8 mouse cellular contexts compared by ENCODE assay signal in genomic region chr3:104758406-104758805, GRCm38 (mm10). TPM values are rescaled to one million over a fixed set of nuclear protein-coding genes. Genes with fewer than 3 reads are reported as not detected.
DNase-seq lines count a peak whose midpoint lies in the region; ATAC-seq and TF ChIP-seq lines count a peak whose summit lies in the region.

No protein-coding gene starts in this region.

- peak; percentile 94 for TF ChIP-seq CTCF in brain, embryonic 14.5 days (IDR thresholded peaks at IDR 0.05; ENCODE audit: borderline replicate concordance, extremely low read depth, insufficient read depth, insufficient read length)
- TF ChIP-seq CTCF in liver, embryonic 14.5 days (IDR thresholded peaks at IDR 0.05; ENCODE audit: low read depth) = peak; percentile 94
- TF ChIP-seq CTCF in testis, adult 2 months (IDR thresholded peaks at IDR 0.05; ENCODE audit: control insufficient read depth, insufficient read depth, insufficient replicate concordance, low read depth, low read length) = peak; percentile 92

- peak; percentile 53 for ATAC-seq in erythroblast, adult 5-6 weeks (replicated peaks; ENCODE audit: low FRiP score, poor library complexity, severe bottlenecking)
- peak; percentile 69; the same call in 1 of the 2 replicates for ATAC-seq in heart, embryonic 12.5 days (ENCODE audit: insufficient number of reproducible peaks, low FRiP score)
- peak; percentile 81 for ATAC-seq in kidney, embryonic 15.5 days (replicated peaks; ENCODE audit: low FRiP score)
- peak; percentile 55 for ATAC-seq in liver, embryonic 14.5 days (ENCODE audit: insufficient read depth)
- peak; percentile 87 for ATAC-seq in neural tube, embryonic 12.5 days (ENCODE audit: low FRiP score, low read depth)

- WGBS in heart, embryonic 12.5 days = 1% methylated on average over 27 of the region's 27 CpGs
- 1% methylated on average over 27 of the region's 27 CpGs for WGBS in kidney, embryonic 15.5 days
- 1% methylated on average over 27 of the region's 27 CpGs for WGBS in liver, embryonic 14.5 days (ENCODE audit: insufficient replicate concordance)
- WGBS in neural tube, embryonic 12.5 days = 2% methylated on average over 27 of the region's 27 CpGs

- H3K4me3 ChIP-seq in heart, embryonic 12.5 days = peak overlapping the region; percentile 47
- peak overlapping the region; percentile 44 for H3K4me3 ChIP-seq in kidney, embryonic 15.5 days (replicated peaks)
- peak overlapping the region; percentile 31 to 43 for H3K4me3 ChIP-seq in liver, embryonic 14.5 days (ENCODE audit: insufficient read depth in 1 of 2, low read depth in 2 of 2, low read length in 2 of 2)
- H3K4me3 ChIP-seq in neural tube, embryonic 12.5 days = peak overlapping the region; percentile 31
- H3K4me3 ChIP-seq in testis, adult 2 months (ENCODE audit: control insufficient read depth, low read depth, low read length) = peak overlapping the region; percentile 18; the same call in 1 of the 2 replicates

- TF ChIP-seq EP300 in liver, embryonic 14.5 days (IDR thresholded peaks at IDR 0.05; ENCODE audit: low read depth) = no peak

- H3K27me3 ChIP-seq in heart, embryonic 12.5 days (replicated peaks) = 0 out of 2 replicates have a peak, but pooled peaks cover 6% of the 10 kb centered on the region
- peaks cover 18% of the 10 kb centered on the region for H3K27me3 ChIP-seq in kidney, embryonic 15.5 days
- H3K27me3 ChIP-seq in liver, embryonic 14.5 days (ENCODE audit: control insufficient read depth, insufficient read depth, low read length) = peaks cover 6% of the 10 kb centered on the region
- H3K27me3 ChIP-seq in neural tube, embryonic 12.5 days (replicated peaks) = peaks cover 7% of the 10 kb centered on the region; the same call in 1 of the 2 replicates
- no peaks in the 10 kb centered on the region for H3K27me3 ChIP-seq in testis, adult 2 months (ENCODE audit: control insufficient read depth, insufficient read depth, low read length)

- H3K9me3 ChIP-seq in heart, embryonic 12.5 days (replicated peaks) = 0 out of 2 replicates have a peak, but pooled peaks cover 2% of the 10 kb centered on the region
- H3K9me3 ChIP-seq in kidney, embryonic 15.5 days (replicated peaks) = no peaks in the 10 kb centered on the region
- H3K9me3 ChIP-seq in liver, embryonic 14.5 days (ENCODE audit: control insufficient read depth, low read length) = no peaks in the 10 kb centered on the region
- H3K9me3 ChIP-seq in neural tube, embryonic 12.5 days = no peaks in the 10 kb centered on the region

- no peaks in the 10 kb centered on the region for H3K36me3 ChIP-seq in heart, embryonic 12.5 days
- no peaks in the 10 kb centered on the region for H3K36me3 ChIP-seq in kidney, embryonic 15.5 days
- H3K36me3 ChIP-seq in liver, embryonic 14.5 days (replicated peaks; ENCODE audit: control insufficient read depth, insufficient read depth, low read depth) = no peaks in the 10 kb centered on the region
- H3K36me3 ChIP-seq in neural tube, embryonic 12.5 days = no peaks in the 10 kb centered on the region
- no peaks in the 10 kb centered on the region for H3K36me3 ChIP-seq in testis, adult 2 months (ENCODE audit: control insufficient read depth, insufficient read depth, low read length)

- peak; percentile 85 for DNase-seq in CD4-positive, CD25-positive, alpha-beta regulatory T cell, adult 2 months (ENCODE audit: low read depth, low spot score)
- peak; percentile 85 for DNase-seq in brain, embryonic 14.5 days (ENCODE audit: low read depth)
- DNase-seq in liver, embryonic 14.5 days (ENCODE audit: low read depth in 3 of 3, low spot score in 3 of 3) = peak; percentile 22 to 39 (median 34)

- no peak overlapping the region for H3K27ac ChIP-seq in heart, embryonic 12.5 days (ENCODE audit: poor library complexity, severe bottlenecking)
- no peak overlapping the region for H3K27ac ChIP-seq in kidney, embryonic 15.5 days
- H3K27ac ChIP-seq in liver, embryonic 14.5 days = no peak overlapping the region
- no peak overlapping the region for H3K27ac ChIP-seq in neural tube, embryonic 12.5 days
- no peak overlapping the region for H3K27ac ChIP-seq in testis, adult 2 months (ENCODE audit: control insufficient read depth, insufficient read depth, low read depth, low read length)

- peak overlapping the region; percentile 78 for H3K4me2 ChIP-seq in heart, embryonic 12.5 days
- H3K4me2 ChIP-seq in kidney, embryonic 15.5 days = peak overlapping the region; percentile 80
- H3K4me2 ChIP-seq in liver, embryonic 14.5 days (ENCODE audit: low read depth) = peak overlapping the region; percentile 69
- H3K4me2 ChIP-seq in neural tube, embryonic 12.5 days (replicated peaks) = peak overlapping the region; percentile 66

- peak overlapping the region; percentile 67 for H3K9ac ChIP-seq in heart, embryonic 12.5 days
- H3K9ac ChIP-seq in kidney, embryonic 15.5 days = peak overlapping the region; percentile 44; the same call in 1 of the 2 replicates
- peak overlapping the region; percentile 32; the same call in 1 of the 2 replicates for H3K9ac ChIP-seq in liver, embryonic 14.5 days (replicated peaks)
- H3K9ac ChIP-seq in neural tube, embryonic 12.5 days = peak overlapping the region; percentile 55

- peak; percentile 10; the same call in 1 of the 2 replicates for TF ChIP-seq POLR2A in brain, embryonic 14.5 days (IDR thresholded peaks at IDR 0.05; ENCODE audit: borderline replicate concordance, extremely low read depth, insufficient read depth, insufficient read length, poor library complexity, severe bottlenecking)
- TF ChIP-seq POLR2A in testis, adult 2 months (IDR thresholded peaks at IDR 0.05; ENCODE audit: control insufficient read depth, low read depth, low read length) = no peak

- peaks cover 15% of the 10 kb centered on the region; the same call in 1 of the 2 replicates for H3K4me1 ChIP-seq in heart, embryonic 12.5 days (replicated peaks)
- H3K4me1 ChIP-seq in kidney, embryonic 15.5 days = peaks cover 11% of the 10 kb centered on the region; the same call in 1 of the 2 replicates
- peaks cover 18 to 25% of the 10 kb centered on the region in 2 experiments for H3K4me1 ChIP-seq in liver, embryonic 14.5 days (replicated peaks; ENCODE audit: control insufficient read depth in 2 of 2, insufficient read depth in 2 of 2, low read length in 1 of 2)
- H3K4me1 ChIP-seq in neural tube, embryonic 12.5 days = peaks cover 6% of the 10 kb centered on the region; the same call in 1 of the 2 replicates
- no peaks in the 10 kb centered on the region for H3K4me1 ChIP-seq in testis, adult 2 months (ENCODE audit: control insufficient read depth, insufficient read depth, low read length)

RNA-seq across cellular contexts. Expression of gene Ppm1j, which starts 22.4 kb away (rescaled TPM):
- polyA plus RNA-seq in brain, embryonic 14.5 days (2012; rRNA removed) = 1.2 and 2.1 TPM in 2 replicates
- total RNA-seq in erythroblast, adult 5-6 weeks (2015; ENCODE audit: low replicate concordance) = not detected in 2 replicates
- total RNA-seq in erythroblast, adult 5-6 weeks (2017; ENCODE audit: low replicate concordance) = not detected in 2 replicates
- polyA plus RNA-seq in heart, embryonic 12.5 days (2016; fragmentation: Nextera tagmentation; extraction: Ambion mirVana) = 39.2 and 39.3 TPM in 2 replicates
- 6.5 and 6.9 TPM in 2 replicates for polyA plus RNA-seq in kidney, embryonic 15.5 days (2015; fragmentation: Nextera tagmentation; extraction: Ambion mirVana)
- 0.17 and 0.28 TPM in 2 replicates for polyA plus RNA-seq in liver, embryonic 14.5 days (2012; rRNA removed)
- not detected in 2 replicates for polyA plus RNA-seq in liver, embryonic 14.5 days (2014; fragmentation: Nextera tagmentation; extraction: Ambion mirVana)
- polyA plus RNA-seq in neural tube, embryonic 12.5 days (2016; fragmentation: Nextera tagmentation; extraction: Ambion mirVana) = 1.2 and 1.5 TPM in 2 replicates
- polyA plus RNA-seq in testis, adult 2 months (2012; rRNA removed) = 178 and 205 TPM in 2 replicates

RNA-seq across cellular contexts. Expression of gene Fam19a3, which starts 23.2 kb away (rescaled TPM):
- polyA plus RNA-seq in brain, embryonic 14.5 days (2012; rRNA removed) = 0.12 and 0.26 TPM in 2 replicates
- total RNA-seq in erythroblast, adult 5-6 weeks (2015; ENCODE audit: low replicate concordance) = not detected in 2 replicates
- not detected in 2 replicates for total RNA-seq in erythroblast, adult 5-6 weeks (2017; ENCODE audit: low replicate concordance)
- 1.3 and 1.6 TPM in 2 replicates for polyA plus RNA-seq in heart, embryonic 12.5 days (2016; fragmentation: Nextera tagmentation; extraction: Ambion mirVana)
- 0.06 and 0.10 TPM in 2 replicates for polyA plus RNA-seq in kidney, embryonic 15.5 days (2015; fragmentation: Nextera tagmentation; extraction: Ambion mirVana)
- 0.01 TPM in 1 of 2 replicates, not detected in the other for polyA plus RNA-seq in liver, embryonic 14.5 days (2012; rRNA removed)
- polyA plus RNA-seq in liver, embryonic 14.5 days (2014; fragmentation: Nextera tagmentation; extraction: Ambion mirVana) = not detected in 2 replicates
- not detected in 2 replicates for polyA plus RNA-seq in neural tube, embryonic 12.5 days (2016; fragmentation: Nextera tagmentation; extraction: Ambion mirVana)
- 9.1 and 12.6 TPM in 2 replicates for polyA plus RNA-seq in testis, adult 2 months (2012; rRNA removed)

RNA-seq across cellular contexts. Expression of gene Rhoc, which starts 29.8 kb away (rescaled TPM):
- polyA plus RNA-seq in brain, embryonic 14.5 days (2012; rRNA removed) = 33.1 and 40.4 TPM in 2 replicates
- total RNA-seq in erythroblast, adult 5-6 weeks (2015; ENCODE audit: low replicate concordance) = not detected in 2 replicates
- total RNA-seq in erythroblast, adult 5-6 weeks (2017; ENCODE audit: low replicate concordance) = 1.3 and 2.4 TPM in 2 replicates
- 260 and 269 TPM in 2 replicates for polyA plus RNA-seq in heart, embryonic 12.5 days (2016; fragmentation: Nextera tagmentation; extraction: Ambion mirVana)
- 131 and 135 TPM in 2 replicates for polyA plus RNA-seq in kidney, embryonic 15.5 days (2015; fragmentation: Nextera tagmentation; extraction: Ambion mirVana)
- 14.5 and 14.8 TPM in 2 replicates for polyA plus RNA-seq in liver, embryonic 14.5 days (2012; rRNA removed)
- 14.5 and 16.5 TPM in 2 replicates for polyA plus RNA-seq in liver, embryonic 14.5 days (2014; fragmentation: Nextera tagmentation; extraction: Ambion mirVana)
- 101 and 102 TPM in 2 replicates for polyA plus RNA-seq in neural tube, embryonic 12.5 days (2016; fragmentation: Nextera tagmentation; extraction: Ambion mirVana)
- polyA plus RNA-seq in testis, adult 2 months (2012; rRNA removed) = 4.8 and 6.3 TPM in 2 replicates

RNA-seq across cellular contexts. Expression of gene Mov10, which starts 60.0 kb away (rescaled TPM):
- 6.0 and 8.6 TPM in 2 replicates for polyA plus RNA-seq in brain, embryonic 14.5 days (2012; rRNA removed)
- 1.7 and 5.4 TPM in 2 replicates for total RNA-seq in erythroblast, adult 5-6 weeks (2015; ENCODE audit: low replicate concordance)
- 2.4 TPM in 1 of 2 replicates, not detected in the other for total RNA-seq in erythroblast, adult 5-6 weeks (2017; ENCODE audit: low replicate concordance)
- polyA plus RNA-seq in heart, embryonic 12.5 days (2016; fragmentation: Nextera tagmentation; extraction: Ambion mirVana) = 43.4 and 45.0 TPM in 2 replicates
- 62.9 and 66.5 TPM in 2 replicates for polyA plus RNA-seq in kidney, embryonic 15.5 days (2015; fragmentation: Nextera tagmentation; extraction: Ambion mirVana)
- 8.1 and 8.3 TPM in 2 replicates for polyA plus RNA-seq in liver, embryonic 14.5 days (2012; rRNA removed)
- polyA plus RNA-seq in liver, embryonic 14.5 days (2014; fragmentation: Nextera tagmentation; extraction: Ambion mirVana) = 16.3 and 19.8 TPM in 2 replicates
- polyA plus RNA-seq in neural tube, embryonic 12.5 days (2016; fragmentation: Nextera tagmentation; extraction: Ambion mirVana) = 18.5 and 26.8 TPM in 2 replicates
- polyA plus RNA-seq in testis, adult 2 months (2012; rRNA removed) = 8.7 and 9.4 TPM in 2 replicates

Comparison
In these comparisons a context has a peak if more than half of its experiments do, and no peak if none do; other contexts are left out.
1. DNase-seq: peak in every context shown above with its lines; median percentile 85 in CD4-positive, CD25-positive, alpha-beta regulatory T cell, adult 2 months; 85 in brain, embryonic 14.5 days; 34 in liver, embryonic 14.5 days.